Mouse (Mus musculus) kidney, embryonic 16.5 days (tissue): ENCODE measurements around the gene Ccdc65. TPM values are rescaled to one million over a fixed set of nuclear protein-coding genes. Genes with fewer than 3 reads are reported as not detected.
A peak's percentile ranks its signal among the peaks of the same experiment; 100 is the strongest.

Source experiments
- ATAC-seq: fragments of 200-750 bp; cut with Nextera tagmentation; 2 replicates; pipeline ENCODE4 v1.8.0; 2017; ENCODE audit warnings: moderate TSS enrichment; ENCODE audit not compliant: low FRiP score, low TSS enrichment
- H3K27ac ChIP-seq: fragments of 300-500 bp; sonication (generic); 2 replicates; pipeline ENCODE4 v1.5.1; 2014; ENCODE audit warnings: low read length
- H3K27me3 ChIP-seq: fragments of 300-500 bp; sonication (generic); 2 replicates; pipeline ENCODE4 v1.6.1; 2014; ENCODE audit warnings: low read length, control low read depth, mixed read lengths; ENCODE audit not compliant: insufficient read depth
- H3K36me3 ChIP-seq: fragments of 300-500 bp; sonication (generic); 2 replicates; pipeline ENCODE4 v1.6.1; 2014; ENCODE audit warnings: low read length, control low read depth, mixed read lengths; ENCODE audit not compliant: insufficient read depth
- H3K4me1 ChIP-seq: fragments of 300-500 bp; sonication (generic); 2 replicates; pipeline ENCODE4 v1.6.1; 2014; ENCODE audit warnings: low read length, control low read depth, mixed read lengths; ENCODE audit not compliant: insufficient read depth
- H3K4me2 ChIP-seq: fragments of 300-500 bp; sonication (generic); replicated peaks from 2 replicates; pipeline ENCODE4 v1.6.1; 2014; ENCODE audit warnings: low read depth, low read length
- H3K4me3 ChIP-seq: fragments of 300-500 bp; sonication (generic); 2 replicates; pipeline ENCODE4 v1.5.1; 2014; ENCODE audit warnings: mild to moderate bottlenecking, low read length
- H3K9ac ChIP-seq: fragments of 300-500 bp; sonication (generic); replicated peaks from 2 replicates; pipeline ENCODE4 v1.6.1; 2014; ENCODE audit warnings: low read length
- H3K9me3 ChIP-seq: fragments of 300-500 bp; sonication (generic); 2 replicates; pipeline ENCODE4 v1.6.1; 2016; ENCODE audit warnings: low read length, control low read depth
- WGBS: fragments of 180-500 bp; shearing (Covaris S2); extraction: QIAGEN DNeasy Blood & Tissue Kit; methylation state at CpG from one replicate; pipeline ENCODE4 v1.1.7; 2014; 5-methylcytosine and 5-hydroxymethylcytosine counted together
- polyA plus RNA-seq: library from polyadenylated mRNA; unstranded; fragments of >200 nt; fragmentation: Nextera tagmentation; extraction: Ambion mirVana; gene quantifications from 2 replicates; pipeline ENCODE4 v1.2.1, GENCODE M21; 2015

Gene Ccdc65
- 0.95 and 1.1 TPM in 2 replicates for polyA plus RNA-seq

DNA sequence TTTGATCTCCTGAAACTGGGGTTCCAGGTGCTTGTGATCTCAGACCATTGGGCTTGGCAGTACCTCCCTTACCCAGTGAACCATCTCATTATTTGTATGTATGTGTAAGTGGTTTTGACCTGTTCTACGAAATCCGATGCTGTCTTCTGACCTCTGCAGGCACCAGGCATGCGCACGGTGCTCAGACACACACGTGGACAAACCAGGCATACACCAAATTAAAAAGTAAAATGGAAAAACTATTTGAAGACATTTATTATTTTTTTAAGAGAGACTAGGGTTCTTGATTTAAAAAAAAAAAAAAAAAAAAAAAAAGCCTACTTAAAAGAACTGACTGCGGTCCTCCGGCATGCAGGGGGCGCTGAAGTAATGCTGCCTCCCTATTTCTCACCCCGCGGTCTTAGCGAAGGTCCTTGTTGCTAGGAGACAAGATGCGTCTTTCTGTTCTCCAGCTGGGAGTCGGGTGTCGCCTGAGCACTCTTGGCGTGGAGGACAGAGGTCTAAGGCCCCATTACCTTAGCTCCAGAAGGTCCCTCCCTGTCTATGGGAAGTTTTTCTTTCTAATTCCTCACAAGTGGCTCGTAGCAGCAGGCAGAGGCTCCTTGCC is at the start of gene Ccdc65:
Ccdc65 (plus strand) TSS at position 442 of the 607 bp plus-strand sequence.
- ATAC-seq: peak; percentile 85
- Histone ChIP-seq H3K9me3 (no peaks in the 10 kb centered on the region), H3K4me3 (peak within 1 kb of the TSS; percentile 48), H3K9ac (peak within 1 kb of the TSS; percentile 61), H3K27me3 (peaks cover 11% of the 10 kb centered on the region), H3K27ac (no peak within 1 kb of the TSS), H3K36me3 (no peaks in the 10 kb centered on the region), H3K4me2 (peak within 1 kb of the TSS; percentile 68), H3K4me1 (peaks cover 5% of the 10 kb centered on the region; the same call in 1 of the 2 replicates)
- WGBS: 15% methylated on average over 16 of the region's 16 CpGs

DNA sequence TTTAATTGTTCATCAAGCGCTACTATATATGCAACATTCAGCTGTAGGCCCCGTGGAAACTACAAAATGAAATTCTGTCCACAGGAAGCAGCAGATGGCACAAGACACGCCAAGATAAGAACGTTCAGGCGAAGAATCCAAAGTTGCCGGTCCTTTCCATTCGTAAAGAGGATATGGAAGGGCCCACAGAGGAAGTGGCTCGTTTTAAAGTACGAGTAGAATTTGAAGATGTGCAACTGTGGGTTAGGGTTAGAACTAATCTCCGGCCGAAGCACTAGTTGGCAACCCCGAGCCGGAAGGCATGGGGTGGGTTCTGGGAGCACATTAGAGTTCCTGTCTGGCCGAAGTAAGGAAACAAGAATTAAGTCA is 45.8 kb upstream of the Ccdc65 start:
- Histone ChIP-seq H3K4me2 (peak overlapping the region; percentile 87), H3K27ac (peak overlapping the region; percentile 93), H3K27me3 (no peaks in the 10 kb centered on the region), H3K9me3 (no peaks in the 10 kb centered on the region), H3K4me3 (peak overlapping the region; percentile 87), H3K9ac (peak overlapping the region; percentile 97), H3K4me1 (peaks cover 10% of the 10 kb centered on the region; the same call in 1 of the 2 replicates), H3K36me3 (peaks cover 20% of the 10 kb centered on the region)
- no peak for ATAC-seq
- under 1% methylated on average over 14 of the region's 14 CpGs for WGBS

DNA sequence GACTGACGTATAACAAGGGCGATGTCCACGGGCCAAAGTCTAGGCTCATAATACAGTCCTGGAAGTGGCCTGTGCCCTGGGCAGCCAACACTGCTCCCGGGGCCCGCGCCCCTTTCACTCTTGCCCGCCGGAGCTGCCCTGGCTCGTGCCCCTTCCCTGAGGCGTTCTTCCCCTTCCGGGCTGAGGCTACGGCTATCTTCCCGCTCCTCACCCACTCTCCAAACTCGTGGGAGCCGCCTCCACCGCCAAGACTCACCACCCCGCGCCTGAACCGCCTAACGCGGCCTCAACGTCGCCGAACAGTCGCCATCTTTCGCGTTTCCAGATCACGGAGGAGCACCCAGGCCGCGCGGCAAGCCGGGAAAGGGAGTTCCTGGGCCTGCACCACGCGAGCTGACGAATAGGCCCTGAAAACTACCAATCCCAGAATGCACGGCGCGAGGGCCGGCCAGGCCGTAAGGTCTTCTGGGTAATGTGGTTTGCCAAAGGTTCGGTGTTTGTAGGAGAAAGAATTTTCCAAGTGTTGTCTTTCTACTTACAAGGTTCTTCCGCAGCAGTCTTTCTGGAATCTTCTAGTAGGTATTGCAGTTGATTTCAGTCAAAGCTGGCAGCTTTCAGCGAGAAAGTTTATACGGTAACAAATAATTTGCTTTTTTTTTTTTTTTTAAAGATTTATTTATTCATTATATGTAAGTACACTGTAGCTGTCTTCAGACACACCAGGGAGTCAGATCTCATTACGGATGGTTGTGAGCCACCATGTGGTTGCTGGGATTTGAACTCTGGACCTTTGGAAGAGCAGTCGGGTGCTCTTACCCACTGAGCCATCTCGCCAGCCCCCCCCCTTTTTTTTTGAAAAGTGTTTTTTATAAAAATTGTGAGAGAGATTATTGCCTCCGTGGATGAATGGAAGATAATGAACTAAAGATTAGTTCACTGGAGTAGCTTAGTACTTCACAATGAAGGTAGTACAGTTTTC is 45.2 kb upstream of the Ccdc65 start, which contains the start of gene Ddx23:
Ddx23 (minus strand) TSS at position 328 of the 979 bp plus-strand sequence.
- ATAC-seq: peak; percentile 97
- peak within 1 kb of the TSS; percentile 87 for H3K4me2 ChIP-seq
- H3K4me3 ChIP-seq: peak within 1 kb of the TSS; percentile 87
- WGBS: 4% methylated on average over 47 of the region's 48 CpGs
- H3K27ac ChIP-seq: peak within 1 kb of the TSS; percentile 93
- H3K36me3 ChIP-seq: peaks cover 13% of the 10 kb centered on the region
- H3K9ac ChIP-seq: peak within 1 kb of the TSS; percentile 97
- no peaks in the 10 kb centered on the region for H3K27me3 ChIP-seq
- H3K4me1 ChIP-seq: peaks cover 10% of the 10 kb centered on the region; the same call in 1 of the 2 replicates
- no peaks in the 10 kb centered on the region for H3K9me3 ChIP-seq

DNA sequence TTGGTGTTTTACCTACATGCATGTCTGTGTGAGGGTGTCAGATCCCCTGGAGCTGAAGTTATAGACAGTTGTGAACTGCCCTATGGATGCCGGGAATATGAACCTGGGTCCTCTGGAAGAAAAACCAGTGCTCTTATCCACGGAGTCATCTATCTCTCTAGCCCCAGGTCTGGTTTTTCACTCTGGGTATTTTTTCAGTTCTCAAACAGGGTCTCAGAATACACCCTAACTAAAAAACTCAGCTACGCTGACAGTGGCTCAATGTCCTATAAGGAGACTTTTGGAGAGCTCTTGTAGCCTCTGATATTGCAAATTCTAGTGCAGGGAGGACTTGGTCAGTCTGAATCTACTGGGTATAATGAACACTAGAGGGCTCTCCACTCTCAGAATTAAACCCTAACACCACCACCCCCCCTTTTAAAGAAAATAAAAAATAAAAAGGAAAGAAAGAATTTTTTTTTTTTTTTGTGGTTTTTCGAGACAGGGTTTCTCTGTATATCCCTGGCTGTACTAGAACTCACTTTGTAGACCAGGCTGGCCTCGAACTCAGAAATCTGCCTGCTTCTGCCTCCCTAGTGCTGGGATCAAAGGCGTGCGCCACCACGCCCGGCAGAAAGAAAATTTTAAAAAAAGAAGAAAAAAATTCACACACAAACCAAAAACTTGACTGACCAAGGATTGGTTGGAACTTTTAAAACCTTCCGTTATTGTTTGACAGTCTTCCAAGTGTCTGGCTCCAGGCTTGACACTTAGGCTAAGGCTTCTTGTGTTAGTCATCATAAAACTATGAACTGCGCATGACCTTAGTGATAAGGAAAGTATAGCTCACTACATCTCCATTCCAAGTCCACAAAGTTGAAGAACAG is 43.7 kb upstream of the Ccdc65 start:
- Histone ChIP-seq H3K4me3 (no peak overlapping the region), H3K36me3 (0 out of 2 replicates have a peak, but pooled peaks cover 3% of the 10 kb centered on the region), H3K27me3 (no peaks in the 10 kb centered on the region), H3K27ac (no peak overlapping the region), H3K9me3 (no peaks in the 10 kb centered on the region), H3K4me1 (peaks cover 10% of the 10 kb centered on the region; the same call in 1 of the 2 replicates), H3K9ac (no peak overlapping the region), H3K4me2 (no peak overlapping the region)
- ATAC-seq: no peak
- 77% methylated on average over 11 of the region's 11 CpGs for WGBS

DNA sequence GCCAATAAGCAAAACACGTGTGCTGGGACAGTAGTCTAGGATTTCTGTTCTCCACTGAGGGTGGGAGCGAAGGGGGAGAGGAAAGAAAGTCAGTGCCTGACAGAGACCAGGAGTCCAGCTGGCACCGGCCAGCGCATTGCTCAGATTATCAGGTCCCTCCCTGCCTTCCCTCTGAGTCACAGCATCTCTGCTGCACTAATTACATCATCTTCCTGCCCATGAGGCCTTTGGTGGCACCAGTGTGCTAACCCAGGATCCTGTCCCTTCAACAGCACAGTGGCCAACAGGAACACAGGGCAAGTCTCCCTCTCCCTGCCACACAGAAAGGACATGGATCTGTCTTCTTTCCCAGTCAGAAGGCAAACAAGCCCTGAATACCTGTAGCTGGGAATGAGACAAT is 35.4 kb upstream of the Ccdc65 start:
- H3K27me3 ChIP-seq: peaks cover 35% of the 10 kb centered on the region
- 82% methylated on average over 4 of the region's 4 CpGs for WGBS
- H3K4me2 ChIP-seq: no peak overlapping the region
- H3K4me1 ChIP-seq: peaks cover 30% of the 10 kb centered on the region
- no peaks in the 10 kb centered on the region for H3K36me3 ChIP-seq
- ATAC-seq: no peak
- H3K9me3 ChIP-seq: no peaks in the 10 kb centered on the region
- H3K4me3 ChIP-seq: no peak overlapping the region
- H3K9ac ChIP-seq: no peak overlapping the region
- no peak overlapping the region for H3K27ac ChIP-seq

DNA sequence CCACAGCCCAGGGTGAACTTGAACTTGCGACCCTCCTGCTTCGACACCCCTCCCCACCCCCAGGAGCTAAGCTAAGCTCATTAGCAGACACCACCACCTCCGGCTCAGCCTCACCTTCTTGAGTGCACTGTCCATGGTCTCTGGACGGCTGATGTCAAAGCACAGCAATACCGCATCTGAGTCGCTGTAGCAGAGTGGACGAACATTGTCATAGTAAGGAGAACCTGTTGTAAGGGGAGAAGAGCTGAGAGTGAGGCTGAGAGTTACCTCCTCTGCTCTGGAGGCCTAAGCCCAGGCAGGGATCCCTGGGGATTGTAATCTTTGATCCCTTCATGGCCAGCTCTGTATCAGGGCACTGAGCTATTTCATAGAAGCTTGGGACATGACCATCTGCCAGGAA is 34.3 kb upstream of the Ccdc65 start:
- WGBS: 79% methylated on average over 7 of the region's 7 CpGs
- Histone ChIP-seq H3K36me3 (no peaks in the 10 kb centered on the region), H3K4me1 (peaks cover 30% of the 10 kb centered on the region), H3K27ac (no peak overlapping the region), H3K4me3 (no peak overlapping the region), H3K9me3 (no peaks in the 10 kb centered on the region), H3K9ac (no peak overlapping the region), H3K27me3 (peaks cover 38% of the 10 kb centered on the region), H3K4me2 (no peak overlapping the region)
- no peak for ATAC-seq

DNA sequence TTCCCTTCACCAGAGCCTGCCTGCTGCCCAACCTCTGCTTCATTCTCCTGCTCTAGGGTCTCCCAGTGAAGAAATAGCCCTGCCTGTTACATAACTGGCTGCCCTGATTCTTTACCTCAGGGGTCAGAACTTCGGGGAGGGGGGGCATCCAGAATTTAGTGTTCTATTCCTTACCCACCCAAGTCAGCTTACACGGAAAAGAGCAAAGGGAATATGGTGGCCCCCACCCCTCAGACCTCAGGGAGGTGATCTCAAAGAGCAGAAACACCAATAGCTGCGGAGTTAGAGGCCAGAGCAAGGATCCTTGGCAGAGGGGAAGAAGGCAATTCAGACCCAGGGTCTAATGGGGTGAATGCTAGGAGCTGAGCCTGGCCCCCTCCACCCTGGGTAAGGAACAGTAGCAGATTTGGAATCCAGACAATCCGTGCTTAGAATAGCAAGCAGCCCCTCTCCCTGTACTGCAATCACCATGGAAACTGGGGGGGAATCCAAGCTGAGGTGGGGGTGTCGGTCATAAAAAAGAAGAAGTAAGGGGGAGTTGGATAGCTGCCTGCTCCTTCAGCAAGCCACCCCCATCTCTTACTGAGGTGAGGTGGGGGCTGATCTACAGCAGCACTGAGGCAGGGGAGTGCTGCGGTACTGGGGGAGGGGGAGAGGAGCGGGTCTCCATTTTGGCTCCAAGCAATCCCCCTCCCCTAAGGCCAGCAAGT is 33.6 kb upstream of the Ccdc65 start:
- Histone ChIP-seq H3K9me3 (no peaks in the 10 kb centered on the region), H3K4me3 (no peak overlapping the region; the same call in 1 of the 2 replicates), H3K4me2 (peak overlapping the region; percentile 82), H3K4me1 (peaks cover 30% of the 10 kb centered on the region), H3K9ac (0 out of 2 replicates have a peak overlapping the region, but pooled peaks have one; percentile 26), H3K36me3 (no peaks in the 10 kb centered on the region), H3K27ac (no peak overlapping the region), H3K27me3 (peaks cover 39% of the 10 kb centered on the region)
- 12% methylated on average over 7 of the region's 7 CpGs for WGBS
- no peak for ATAC-seq

DNA sequence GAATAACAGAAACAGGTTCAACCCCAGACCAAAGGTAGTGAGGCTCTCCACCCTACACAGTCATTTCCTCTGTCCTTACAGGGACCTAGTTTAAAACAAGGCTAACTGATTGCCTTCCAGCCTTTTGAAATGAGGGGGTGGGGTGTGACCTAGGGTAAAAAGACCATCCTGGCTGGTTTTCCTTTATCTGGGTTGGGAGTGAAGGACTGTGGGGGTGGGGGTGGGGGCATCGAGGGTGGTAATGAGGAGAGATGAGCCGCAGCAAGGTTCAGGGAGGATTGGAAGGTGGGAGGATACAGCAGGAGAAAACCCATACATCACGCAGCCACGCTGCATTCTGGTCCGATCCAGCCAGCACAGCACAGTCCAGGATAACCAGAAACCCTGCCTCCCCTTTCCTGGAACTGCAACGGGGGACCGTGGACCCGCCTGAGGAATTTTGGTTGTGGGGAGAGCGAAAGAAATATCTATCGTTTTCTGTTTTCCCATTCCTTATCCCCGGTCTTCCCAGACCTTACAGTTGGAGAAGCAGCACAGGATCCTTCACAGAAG is 32.9 kb upstream of the Ccdc65 start:
- 6% methylated on average over 11 of the region's 11 CpGs for WGBS
- peak overlapping the region; percentile 82 for H3K4me2 ChIP-seq
- no peaks in the 10 kb centered on the region for H3K9me3 ChIP-seq
- ATAC-seq: no peak
- H3K36me3 ChIP-seq: no peaks in the 10 kb centered on the region
- H3K9ac ChIP-seq: peak overlapping the region; percentile 26; the same call in 1 of the 2 replicates
- no peak overlapping the region for H3K27ac ChIP-seq
- peaks cover 39% of the 10 kb centered on the region for H3K27me3 ChIP-seq
- peak overlapping the region; percentile 27 for H3K4me3 ChIP-seq
- peaks cover 30% of the 10 kb centered on the region for H3K4me1 ChIP-seq
